Mouse (Mus musculus) cerebellum, postnatal 36 days (tissue): Measurements from ENCODE around the gene Card14.
A peak's percentile ranks its signal among the peaks of the same experiment; 100 is the strongest.
"Not testable (repeated sequence)": the region's sequence is repeated elsewhere in the genome, so short reads cannot be mapped to it uniquely, and the experiment has no call there.

ENCODE experiments used
- DNase-seq, 2 experiments: peaks; one replicate each; pipeline ENCODE4 v3.0.0; 2021 to 2022; ENCODE audit warnings: mixed read lengths in 2 of 2

Card14 gene

GRCm38 (mm10) chr11:119359089-119359488 is 51.5 kb downstream of the Card14 start:
- no peak for DNase-seq

- no peak for DNase-seq
These were observed 55.4 kb downstream of the Card14 start for GRCm38 (mm10) chr11:119362769-119363533.

GRCm38 (mm10) chr11:119363534-119364145 is 56.1 kb downstream of the Card14 start:
- DNase-seq: peak; percentile 76 to 77

GRCm38 (mm10) chr11:119375425-119375824 is 67.9 kb downstream of the Card14 start:
- no peak for DNase-seq

GRCm38 (mm10) chr11:119377326-119377725 is 69.8 kb downstream of the Card14 start:
- DNase-seq: no peak

- DNase-seq: no peak
These were observed 71.0 kb downstream of the Card14 start for GRCm38 (mm10) chr11:119378551-119378950.

GRCm38 (mm10) chr11:119381631-119382337 is 74.2 kb downstream of the Card14 start:
- no peak for DNase-seq

GRCm38 (mm10) chr11:119382338-119382850 is 74.8 kb downstream of the Card14 start:
- no peak for DNase-seq

- DNase-seq: no peak
These were observed 77.3 kb downstream of the Card14 start for GRCm38 (mm10) chr11:119384904-119385303.

GRCm38 (mm10) chr11:119386306-119386705 is 78.7 kb downstream of the Card14 start:
- no peak for DNase-seq

- DNase-seq: not testable (repeated sequence)
These were observed 79.7 kb downstream of the Card14 start for GRCm38 (mm10) chr11:119387273-119387672.

GRCm38 (mm10) chr11:119389851-119390270 is 82.3 kb downstream of the Card14 start:
- peak; percentile 52 to 65 for DNase-seq

GRCm38 (mm10) chr11:119390271-119391231 is 83.0 kb downstream of the Card14 start:
- peak; percentile 18 to 38 for DNase-seq

- DNase-seq: no peak
These were observed 83.9 kb downstream of the Card14 start for GRCm38 (mm10) chr11:119391386-119392000.

- DNase-seq: no peak
These were observed 84.5 kb downstream of the Card14 start for GRCm38 (mm10) chr11:119392001-119392614.

GRCm38 (mm10) chr11:119392800-119393482 is 85.4 kb downstream of the Card14 start, which contains the start of gene Rnf213:
Gene Rnf213, plus strand, starts transcription at chr11:119393100.
- DNase-seq: peak; percentile 11 to 21

- no peak for DNase-seq
These were observed 85.9 kb downstream of the Card14 start for GRCm38 (mm10) chr11:119393483-119393804.

- DNase-seq: no peak
These were observed 86.6 kb downstream of the Card14 start for GRCm38 (mm10) chr11:119394210-119394609.
